Mouse (Mus musculus) testis, postnatal 14 days (tissue): ENCODE data around the gene Mfsd4b2.

Source experiments
- DNase-seq: peaks from one replicate; pipeline ENCODE4 v3.0.0; 2021; ENCODE audit warnings: low spot score

The Mfsd4b2 gene

DNA sequence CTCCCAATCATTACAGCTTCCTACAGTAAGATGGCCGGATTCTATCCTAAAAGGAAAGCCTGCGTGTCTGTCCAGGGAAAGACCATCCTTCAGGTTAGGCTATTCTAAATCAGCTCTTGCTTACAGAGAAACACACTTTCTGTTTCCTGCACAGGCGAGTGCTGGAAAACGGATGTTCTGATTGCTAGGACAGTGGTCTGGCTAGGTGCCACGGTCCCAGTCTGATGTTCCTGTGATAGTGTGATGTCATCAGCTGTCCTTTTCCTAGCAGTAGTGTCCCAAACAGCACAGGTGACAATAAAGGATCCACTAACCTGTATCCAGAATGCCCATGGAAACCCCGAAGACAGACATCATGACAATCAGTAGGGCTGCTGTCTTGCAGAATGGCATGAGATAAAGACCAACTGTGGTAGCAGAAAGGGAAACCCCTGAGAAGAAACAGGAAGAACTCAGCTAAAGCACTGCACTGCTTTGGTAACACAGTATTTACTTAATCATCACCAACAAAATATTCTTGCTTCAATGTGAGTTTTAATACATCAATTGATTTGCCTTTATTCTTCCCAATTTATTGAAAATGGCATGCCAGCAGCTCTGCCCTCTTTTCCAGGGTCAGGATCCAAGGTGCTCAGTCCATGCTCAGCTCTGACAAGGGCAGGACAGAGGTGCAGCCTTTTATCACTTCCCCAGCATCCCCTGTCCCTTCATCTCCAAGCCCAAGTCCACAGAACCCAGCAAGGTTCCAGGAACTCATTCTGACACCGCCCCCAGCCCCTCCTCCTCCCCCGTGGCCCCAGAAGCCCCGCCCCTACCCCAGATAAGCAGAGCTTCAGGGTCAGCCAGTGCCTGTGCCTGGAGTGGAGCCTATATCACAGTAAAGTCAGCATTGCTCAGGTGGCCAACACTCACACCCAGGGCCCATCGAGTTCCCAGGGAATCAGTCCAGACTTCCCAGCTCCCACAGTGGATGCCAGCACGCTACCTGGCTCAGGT is 32.7 kb downstream of the Mfsd4b2 start:
- DNase-seq = no peak

DNA sequence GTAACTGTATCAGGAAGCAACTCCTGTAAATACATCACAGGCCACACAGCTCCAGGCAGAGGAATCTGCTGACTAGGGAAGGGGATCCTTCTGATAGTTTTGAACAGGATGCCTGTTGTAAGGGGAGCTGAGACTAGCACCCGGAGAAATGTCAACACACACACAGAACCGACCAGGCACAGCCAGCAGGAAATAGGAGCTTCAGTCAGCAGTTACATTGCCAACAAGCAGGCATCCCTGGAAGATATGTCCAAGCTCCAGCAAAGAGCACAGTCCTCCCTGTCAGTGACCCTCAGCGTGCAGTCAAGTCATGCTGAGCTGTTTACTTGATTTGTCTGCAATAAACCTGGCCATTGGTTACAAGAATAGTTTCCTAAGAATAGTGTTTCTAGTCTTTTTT is 38.1 kb downstream of the Mfsd4b2 start:
- DNase-seq = no peak
